Mouse (Mus musculus) heart, postnatal 0 days (tissue): Measurements from ENCODE around the gene Hjurp. TPM values are rescaled to one million over a fixed set of nuclear protein-coding genes. Genes with fewer than 3 reads are reported as not detected.

Experiments used
- ATAC-seq: fragments of 200-750 bp; cut with Nextera tagmentation; 2 replicates; pipeline ENCODE4 v1.8.0; 2017; ENCODE audit warnings: low read depth, moderate number of reproducible peaks, moderate library complexity; ENCODE audit not compliant: insufficient read depth
- DNase-seq: peaks from one replicate; pipeline ENCODE4 v3.0.0-alpha.2; 2016; ENCODE audit warnings: low spot score
- H3K27ac ChIP-seq: fragments of 300-500 bp; sonication (generic); 2 replicates; pipeline ENCODE4 v1.5.1; 2014; ENCODE audit warnings: low read depth, mild to moderate bottlenecking
- H3K27me3 ChIP-seq: fragments of 300-500 bp; sonication (generic); 2 replicates; pipeline ENCODE4 v1.6.1; 2014; ENCODE audit warnings: low read length, mixed read lengths; ENCODE audit not compliant: control insufficient read depth, insufficient read depth
- H3K36me3 ChIP-seq: fragments of 300-500 bp; sonication (generic); replicated peaks from 2 replicates; pipeline ENCODE4 v1.6.1; 2014; ENCODE audit warnings: low read length, mixed read lengths; ENCODE audit not compliant: control insufficient read depth, insufficient read depth
- H3K4me1 ChIP-seq: fragments of 300-500 bp; sonication (generic); 2 replicates; pipeline ENCODE4 v1.6.1; 2014; ENCODE audit warnings: antibody characterized with exemption; ENCODE audit not compliant: control insufficient read depth, insufficient read depth
- H3K4me2 ChIP-seq: fragments of 300-500 bp; sonication (generic); 2 replicates; pipeline ENCODE4 v1.6.1; 2014; ENCODE audit warnings: low read depth, mild to moderate bottlenecking, low read length, moderate library complexity
- H3K4me3 ChIP-seq: fragments of 300-500 bp; sonication (generic); 2 replicates; pipeline ENCODE4 v1.5.1; 2014; ENCODE audit warnings: low read depth, low read length
- H3K9ac ChIP-seq: fragments of 300-500 bp; sonication (generic); replicated peaks from 2 replicates; pipeline ENCODE4 v1.6.1; 2014; ENCODE audit warnings: low read depth, low read length, mixed read lengths
- H3K9me3 ChIP-seq: fragments of 300-500 bp; sonication (generic); replicated peaks from 2 replicates; pipeline ENCODE4 v1.6.1; 2016; ENCODE audit warnings: low read length; ENCODE audit not compliant: control insufficient read depth
- CTCF ChIP-seq: IDR thresholded peaks from 2 replicates; pipeline ENCODE4 v1.5.1; 2016; ENCODE audit warnings: antibody characterized with exemption, control low read depth, low read depth
- EP300 ChIP-seq: IDR thresholded peaks from 2 replicates; pipeline ENCODE4 v1.6.1; 2016; ENCODE audit warnings: antibody characterized with exemption, low read depth
- WGBS: fragments of 180-500 bp; shearing (Covaris S2); extraction: QIAGEN DNeasy Blood & Tissue Kit; methylation state at CpG from one replicate; pipeline ENCODE4 v1.1.7; 2014; 5-methylcytosine and 5-hydroxymethylcytosine counted together
- polyA plus RNA-seq: library from polyadenylated mRNA; unstranded; fragments of >200 nt; fragmentation: Nextera tagmentation; extraction: Ambion mirVana; gene quantifications from 2 replicates; pipeline ENCODE4 v1.2.1, GENCODE M21; 2015
- total RNA-seq: library from RNA; depleted of rRNA; stranded (reverse); fragments of >200 nt; gene quantifications from 2 replicates; pipeline ENCODE4 v1.2.3, GENCODE M21; 2014; ENCODE audit warnings: low replicate concordance

The Hjurp gene
- total and polyA plus RNA-seq, 2 experiments from 2014 or later: 28.0 to 95.2 TPM

GRCm38 (mm10) chr1:88275698-88276523 is 1.5 kb downstream of the Hjurp start:
- peak overlapping the region; percentile 57 for H3K4me3 ChIP-seq
- peaks cover 48% of the 10 kb centered on the region for H3K36me3 ChIP-seq
- 56% methylated on average over 13 of the region's 13 CpGs for WGBS
- TF ChIP-seq EP300: no peak
- TF ChIP-seq CTCF: 0 out of 2 replicates have a peak, but pooled peaks have one; percentile 6
- no peak overlapping the region for H3K27ac ChIP-seq
- no peaks in the 10 kb centered on the region for H3K27me3 ChIP-seq
- peaks cover 26% of the 10 kb centered on the region for H3K4me1 ChIP-seq
- DNase-seq (no peak), ATAC-seq (no peak)
- no peaks in the 10 kb centered on the region for H3K9me3 ChIP-seq
- H3K4me2 ChIP-seq: peak overlapping the region; percentile 62
- H3K9ac ChIP-seq: peak overlapping the region; percentile 69

- Histone ChIP-seq H3K27me3 (no peaks in the 10 kb centered on the region), H3K9ac (peak overlapping the region; percentile 69; the same call in 1 of the 2 replicates), H3K4me2 (peak overlapping the region; percentile 62), H3K36me3 (peaks cover 48% of the 10 kb centered on the region), H3K27ac (no peak overlapping the region), H3K4me3 (no peak overlapping the region), H3K9me3 (no peaks in the 10 kb centered on the region), H3K4me1 (peaks cover 26% of the 10 kb centered on the region)
- TF ChIP-seq EP300: no peak
- TF ChIP-seq CTCF: no peak
- DNase-seq (no peak), ATAC-seq (no peak)
- WGBS: 68% methylated on average over 13 of the region's 13 CpGs
Observed at GRCm38 (mm10) chr1:88275078-88275680, 2.3 kb downstream of the Hjurp start.

GRCm38 (mm10) chr1:88274371-88275077 is 2.9 kb downstream of the Hjurp start:
- Histone ChIP-seq H3K36me3 (peaks cover 54% of the 10 kb centered on the region), H3K4me2 (no peak overlapping the region), H3K4me1 (peaks cover 26% of the 10 kb centered on the region), H3K27ac (no peak overlapping the region), H3K27me3 (no peaks in the 10 kb centered on the region), H3K9ac (no peak overlapping the region), H3K4me3 (no peak overlapping the region), H3K9me3 (no peaks in the 10 kb centered on the region)
- WGBS: 68% methylated on average over 11 of the region's 11 CpGs
- TF ChIP-seq CTCF (no peak), EP300 (no peak)
- DNase-seq: no peak
- ATAC-seq: no peak

GRCm38 (mm10) chr1:88273832-88274231 is 3.6 kb downstream of the Hjurp start:
- Histone ChIP-seq H3K9me3 (no peaks in the 10 kb centered on the region), H3K9ac (0 out of 2 replicates have a peak overlapping the region, but pooled peaks have one; percentile 2), H3K4me2 (no peak overlapping the region), H3K27ac (no peak overlapping the region), H3K4me3 (no peak overlapping the region), H3K27me3 (no peaks in the 10 kb centered on the region), H3K36me3 (peaks cover 60% of the 10 kb centered on the region), H3K4me1 (peaks cover 26% of the 10 kb centered on the region)
- ATAC-seq (no peak), DNase-seq (no peak)
- TF ChIP-seq CTCF: no peak
- no peak for TF ChIP-seq EP300
- WGBS: 80% methylated on average over 4 of the region's 4 CpGs

- WGBS: 97% methylated on average over 3 of the region's 3 CpGs
- Histone ChIP-seq H3K9me3 (no peaks in the 10 kb centered on the region), H3K4me2 (no peak overlapping the region), H3K4me1 (peaks cover 26% of the 10 kb centered on the region), H3K27me3 (no peaks in the 10 kb centered on the region), H3K9ac (no peak overlapping the region), H3K36me3 (peaks cover 66% of the 10 kb centered on the region), H3K4me3 (no peak overlapping the region), H3K27ac (no peak overlapping the region)
- ATAC-seq (no peak), DNase-seq (no peak)
- TF ChIP-seq EP300 (no peak), CTCF (no peak)
Observed at GRCm38 (mm10) chr1:88273326-88273725, 4.1 kb downstream of the Hjurp start.
